Mouse (Mus musculus): ENCODE results near the gene Stk10. TPM values are rescaled to one million over a fixed set of nuclear protein-coding genes. Genes with fewer than 3 reads are reported as not detected.

The Stk10 gene
- polyA plus RNA-seq, 1 experiment from 2014 or later: 2.0 TPM

- Histone ChIP-seq H3K9me3 (no peaks in the 10 kb centered on the region), H3K36me3 (replicated peaks) (no peaks in the 10 kb centered on the region), H3K27me3 (ENCODE audit: poor library complexity, severe bottlenecking) (no peaks in the 10 kb centered on the region), H3K4me3 (no peak overlapping the region), H3K27ac (no peak overlapping the region), H3K4me1 (peaks cover 54% of the 10 kb centered on the region)
- 92% methylated on average over 5 of the region's 5 CpGs for WGBS
- DNase-seq (ENCODE audit: extremely low spot score, low spot score): no peak
Observed at GRCm38 (mm10) chr11:32546483-32546882, 13.4 kb downstream of the Stk10 start.

GRCm38 (mm10) chr11:32547391-32547947 lies 14.4 kb downstream of the Stk10 start:
- H3K4me1 ChIP-seq: peaks cover 58% of the 10 kb centered on the region
- no peak for DNase-seq (ENCODE audit: extremely low spot score, low spot score)
- H3K27me3 ChIP-seq (ENCODE audit: poor library complexity, severe bottlenecking): no peaks in the 10 kb centered on the region
- H3K27ac ChIP-seq: peak overlapping the region; percentile 58; the same call in 1 of the 2 replicates
- H3K9me3 ChIP-seq: no peaks in the 10 kb centered on the region
- H3K4me3 ChIP-seq: no peak overlapping the region
- H3K36me3 ChIP-seq (replicated peaks): no peaks in the 10 kb centered on the region
- WGBS: 86% methylated on average over 10 of the region's 10 CpGs

GRCm38 (mm10) chr11:32548240-32548639 lies 15.1 kb downstream of the Stk10 start:
- no peak overlapping the region for H3K4me3 ChIP-seq
- no peaks in the 10 kb centered on the region for H3K9me3 ChIP-seq
- DNase-seq (ENCODE audit: extremely low spot score, low spot score): no peak
- peaks cover 58% of the 10 kb centered on the region for H3K4me1 ChIP-seq
- 87% methylated on average over 4 of the region's 4 CpGs for WGBS
- H3K36me3 ChIP-seq (replicated peaks): no peaks in the 10 kb centered on the region
- no peaks in the 10 kb centered on the region for H3K27me3 ChIP-seq (ENCODE audit: poor library complexity, severe bottlenecking)
- H3K27ac ChIP-seq: no peak overlapping the region

DNA sequence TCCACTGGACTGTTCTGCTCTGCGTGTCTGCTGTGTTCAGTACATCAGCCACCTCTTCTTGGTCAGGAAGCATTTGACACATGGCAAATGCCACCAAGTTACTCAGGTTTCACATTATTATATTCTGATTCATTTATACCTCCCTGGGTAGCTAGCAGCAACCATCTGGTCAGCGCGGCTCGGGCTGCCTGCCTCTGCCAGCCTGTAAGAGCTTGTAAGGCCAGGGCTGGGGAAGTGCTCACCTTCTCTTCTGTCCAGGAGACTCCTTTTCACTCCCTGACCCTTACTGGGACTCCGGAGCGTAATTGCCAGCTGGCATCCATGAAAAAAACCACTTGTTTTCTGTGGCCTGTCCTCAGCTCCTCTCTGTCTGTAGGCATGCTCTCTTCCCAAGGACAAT lies 16.1 kb downstream of the Stk10 start:
- DNase-seq (ENCODE audit: extremely low spot score, low spot score): no peak
- WGBS: 76% methylated on average over 6 of the region's 6 CpGs
- H3K27ac ChIP-seq: peak overlapping the region; percentile 45
- H3K27me3 ChIP-seq (ENCODE audit: poor library complexity, severe bottlenecking): no peaks in the 10 kb centered on the region
- no peaks in the 10 kb centered on the region for H3K9me3 ChIP-seq
- no peak overlapping the region for H3K4me3 ChIP-seq
- H3K4me1 ChIP-seq: peaks cover 63% of the 10 kb centered on the region
- H3K36me3 ChIP-seq (replicated peaks): no peaks in the 10 kb centered on the region

DNA sequence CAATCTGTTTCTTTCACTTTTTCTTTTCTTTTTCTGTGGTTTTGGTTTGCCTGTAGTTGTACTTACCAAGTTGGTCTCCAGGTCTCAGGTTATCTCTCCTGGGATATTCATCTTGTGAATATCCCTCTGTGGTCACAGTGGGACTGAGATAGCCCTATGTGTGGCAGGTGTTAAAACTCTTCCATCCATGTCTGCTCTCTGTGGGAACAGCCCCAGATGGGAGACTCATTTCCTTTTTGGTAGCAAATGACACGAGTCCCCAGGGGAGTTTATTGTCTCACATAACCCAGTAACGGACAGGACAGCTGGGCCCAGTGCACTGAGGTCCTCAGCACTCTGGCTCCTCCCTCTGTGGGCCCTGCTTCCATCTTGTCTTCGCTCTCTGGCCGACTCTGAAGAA lies 17.0 kb downstream of the Stk10 start:
- H3K4me3 ChIP-seq: no peak overlapping the region
- H3K36me3 ChIP-seq (replicated peaks): no peaks in the 10 kb centered on the region
- H3K4me1 ChIP-seq: peaks cover 63% of the 10 kb centered on the region
- 0 out of 2 replicates have a peak overlapping the region, but pooled peaks have one; percentile 40 for H3K27ac ChIP-seq
- H3K9me3 ChIP-seq: no peaks in the 10 kb centered on the region
- no peak for DNase-seq (ENCODE audit: extremely low spot score, low spot score)
- 56% methylated on average over 4 of the region's 4 CpGs for WGBS
- no peaks in the 10 kb centered on the region for H3K27me3 ChIP-seq (ENCODE audit: poor library complexity, severe bottlenecking)

- 93% methylated on average over 4 of the region's 4 CpGs for WGBS
- H3K9me3 ChIP-seq: no peaks in the 10 kb centered on the region
- H3K27ac ChIP-seq: no peak overlapping the region
- H3K27me3 ChIP-seq (ENCODE audit: poor library complexity, severe bottlenecking): no peaks in the 10 kb centered on the region
- H3K4me1 ChIP-seq: peaks cover 57% of the 10 kb centered on the region
- H3K4me3 ChIP-seq: no peak overlapping the region
- DNase-seq (ENCODE audit: extremely low spot score, low spot score): no peak
- H3K36me3 ChIP-seq (replicated peaks): no peaks in the 10 kb centered on the region
Observed at GRCm38 (mm10) chr11:32551056-32551455, 18.0 kb downstream of the Stk10 start.

DNA sequence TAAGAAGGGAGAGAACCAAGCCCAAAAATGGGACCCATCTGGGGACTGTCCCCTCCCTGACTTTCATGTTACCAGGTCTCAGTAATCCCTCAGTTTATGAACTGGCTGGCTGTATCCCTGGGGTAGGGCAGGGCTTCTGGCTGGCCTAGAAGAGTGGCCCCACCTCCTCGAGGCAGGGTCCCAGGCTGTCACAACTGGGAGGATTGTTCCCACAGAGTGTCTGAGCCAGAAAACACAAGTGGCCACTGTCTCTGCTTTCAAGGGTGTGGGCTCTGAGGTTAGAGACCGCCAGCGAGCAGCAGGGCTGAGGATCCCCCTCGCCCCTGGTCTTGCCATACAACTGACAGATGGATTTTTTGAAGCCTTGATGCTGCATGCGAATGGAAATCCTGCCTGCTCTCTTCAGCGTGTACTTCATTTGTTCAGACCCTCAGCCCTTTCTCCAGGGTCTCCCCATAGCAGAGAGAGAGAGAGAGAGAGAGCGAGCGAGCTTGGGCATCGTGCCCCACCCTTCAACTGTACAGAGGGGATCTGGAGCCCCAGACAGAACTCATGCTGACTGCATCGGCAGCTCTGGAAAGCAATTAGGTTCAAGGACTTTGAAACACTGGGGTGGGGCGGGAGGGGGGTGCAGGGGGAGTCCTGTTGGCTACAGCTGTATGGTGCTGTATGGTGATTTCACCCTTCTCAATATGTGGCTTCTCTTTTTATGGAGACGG lies 18.6 kb downstream of the Stk10 start:
- H3K4me3 ChIP-seq: no peak overlapping the region
- H3K27me3 ChIP-seq (ENCODE audit: poor library complexity, severe bottlenecking): no peaks in the 10 kb centered on the region
- DNase-seq (ENCODE audit: extremely low spot score, low spot score): no peak
- 0 out of 2 replicates have a peak overlapping the region, but pooled peaks have one; percentile 22 for H3K27ac ChIP-seq
- H3K36me3 ChIP-seq (replicated peaks): no peaks in the 10 kb centered on the region
- 77% methylated on average over 12 of the region's 12 CpGs for WGBS
- H3K4me1 ChIP-seq: peaks cover 58% of the 10 kb centered on the region
- no peaks in the 10 kb centered on the region for H3K9me3 ChIP-seq

GRCm38 (mm10) chr11:32552401-32553090 lies 19.4 kb downstream of the Stk10 start:
- Histone ChIP-seq H3K36me3 (replicated peaks) (no peaks in the 10 kb centered on the region), H3K9me3 (no peaks in the 10 kb centered on the region), H3K4me3 (no peak overlapping the region), H3K4me1 (peaks cover 56% of the 10 kb centered on the region), H3K27ac (peak overlapping the region; percentile 22; the same call in 1 of the 2 replicates), H3K27me3 (ENCODE audit: poor library complexity, severe bottlenecking) (no peaks in the 10 kb centered on the region)
- no peak for DNase-seq (ENCODE audit: extremely low spot score, low spot score)
- WGBS: 76% methylated on average over 13 of the region's 13 CpGs

DNA sequence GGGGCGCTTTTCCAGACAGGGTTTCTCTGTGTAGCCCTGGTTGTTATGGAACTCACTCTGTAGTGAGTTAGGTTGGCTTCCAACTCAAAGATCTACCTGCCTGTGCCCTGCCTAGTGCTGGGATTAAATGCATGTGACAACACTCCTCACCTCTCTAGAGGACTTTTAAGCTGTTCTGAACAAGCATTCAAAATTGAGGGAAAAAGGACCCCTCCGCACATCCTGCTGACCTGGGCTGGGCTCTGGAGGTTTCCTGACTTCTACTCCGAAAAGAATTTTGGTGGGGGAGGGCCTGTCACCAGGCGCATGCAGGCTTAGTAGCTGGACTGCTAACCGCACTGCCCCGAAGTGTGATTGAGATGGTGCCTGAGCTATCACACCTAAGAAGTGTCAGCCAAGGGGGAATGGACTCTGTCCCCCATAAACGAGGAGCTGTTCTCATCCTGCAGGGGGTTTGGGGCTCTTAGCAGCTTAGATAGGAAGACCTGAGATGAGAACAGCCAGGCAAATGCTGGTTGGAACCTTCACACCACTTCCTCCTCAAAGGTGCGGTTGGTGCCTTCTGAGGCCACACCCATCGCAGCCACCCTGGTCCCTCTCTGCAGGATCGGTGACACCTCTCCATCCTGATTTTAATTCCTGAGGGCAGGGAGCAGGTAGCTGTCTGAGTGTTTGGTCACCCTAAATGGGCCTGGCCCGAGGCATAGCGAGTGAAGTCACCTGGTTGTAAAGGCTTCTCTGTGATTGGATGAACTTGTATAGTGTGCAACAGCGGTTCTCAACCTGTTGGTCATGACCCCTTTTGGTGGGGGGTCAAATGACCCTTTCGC lies 20.4 kb downstream of the Stk10 start:
- H3K36me3 ChIP-seq (replicated peaks): no peaks in the 10 kb centered on the region
- H3K27ac ChIP-seq: 0 out of 2 replicates have a peak overlapping the region, but pooled peaks have one; percentile 6
- peaks cover 50% of the 10 kb centered on the region for H3K4me1 ChIP-seq
- no peaks in the 10 kb centered on the region for H3K9me3 ChIP-seq
- no peak for DNase-seq (ENCODE audit: extremely low spot score, low spot score)
- no peaks in the 10 kb centered on the region for H3K27me3 ChIP-seq (ENCODE audit: poor library complexity, severe bottlenecking)
- H3K4me3 ChIP-seq: no peak overlapping the region
- 78% methylated on average over 14 of the region's 14 CpGs for WGBS

DNA sequence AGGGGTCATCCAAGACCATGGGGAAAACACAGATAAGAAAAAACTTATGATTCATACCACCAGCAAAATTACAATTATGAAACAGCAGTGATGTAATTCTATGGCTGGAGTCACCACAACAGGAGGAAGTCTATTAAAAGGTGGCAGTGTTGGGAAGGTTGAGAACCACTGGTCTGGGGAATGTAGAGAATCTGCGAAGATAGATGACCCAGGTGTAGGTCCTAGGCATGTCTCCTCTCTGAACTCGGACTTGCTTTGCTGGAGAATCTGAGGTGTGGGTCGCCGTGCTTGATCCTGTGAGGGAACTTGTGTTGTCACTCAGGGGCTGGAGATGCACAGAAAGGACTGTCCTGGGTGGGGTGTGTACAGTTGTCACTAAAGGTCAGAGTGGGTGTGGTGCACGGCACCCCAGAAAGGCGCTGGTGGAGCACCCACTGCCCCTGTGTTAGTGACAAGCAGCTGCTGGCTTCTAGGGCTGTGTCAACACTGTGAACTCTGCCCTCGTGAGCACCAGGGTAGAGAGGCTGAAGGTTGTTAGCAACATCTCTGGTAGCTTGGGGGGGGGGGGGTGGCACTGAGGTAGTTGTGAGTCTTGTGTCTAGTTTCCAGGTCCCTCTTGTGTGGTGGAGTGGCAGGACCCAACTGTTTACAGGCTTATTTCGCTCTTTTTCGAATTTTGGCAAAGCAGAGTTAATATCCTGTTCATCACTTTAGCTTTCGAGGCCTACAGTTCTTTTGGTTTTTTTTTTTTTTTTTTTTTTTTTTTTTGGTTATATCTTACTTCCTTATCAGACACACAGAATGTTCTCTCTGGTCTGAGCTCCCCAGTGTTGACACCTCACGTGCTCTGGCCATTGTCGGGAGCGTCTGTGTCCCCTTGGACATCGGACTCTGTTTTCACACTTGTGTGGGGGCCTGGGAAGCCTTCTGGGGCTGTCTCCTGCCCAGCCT lies 21.3 kb downstream of the Stk10 start:
- H3K9me3 ChIP-seq: no peaks in the 10 kb centered on the region
- no peak overlapping the region for H3K4me3 ChIP-seq
- no peak for DNase-seq (ENCODE audit: extremely low spot score, low spot score)
- no peaks in the 10 kb centered on the region for H3K36me3 ChIP-seq (replicated peaks)
- 91% methylated on average over 14 of the region's 14 CpGs for WGBS
- no peaks in the 10 kb centered on the region for H3K27me3 ChIP-seq (ENCODE audit: poor library complexity, severe bottlenecking)
- H3K27ac ChIP-seq: no peak overlapping the region
- H3K4me1 ChIP-seq: peaks cover 44% of the 10 kb centered on the region

GRCm38 (mm10) chr11:32555103-32555689 lies 22.1 kb downstream of the Stk10 start:
- Histone ChIP-seq H3K4me1 (peaks cover 38% of the 10 kb centered on the region), H3K4me3 (no peak overlapping the region), H3K36me3 (replicated peaks) (no peaks in the 10 kb centered on the region), H3K27ac (no peak overlapping the region), H3K9me3 (no peaks in the 10 kb centered on the region), H3K27me3 (ENCODE audit: poor library complexity, severe bottlenecking) (no peaks in the 10 kb centered on the region)
- 89% methylated on average over 12 of the region's 12 CpGs for WGBS
- DNase-seq (ENCODE audit: extremely low spot score, low spot score): no peak
